Mouse (Mus musculus): Measurements from ENCODE around the gene 1810055G02Rik.
A peak's percentile ranks its signal among the peaks of the same experiment; 100 is the strongest.

Gene 1810055G02Rik

GRCm38 (mm10) chr19:3708078-3709012 lies at the start of gene 1810055G02Rik:
Gene 1810055G02Rik, plus strand, starts transcription at chr19:3708293.
- peak; percentile 98 for DNase-seq (ENCODE audit: low spot score in 2 of 2)

- no peak for DNase-seq (ENCODE audit: low spot score in 2 of 2)
Observed at GRCm38 (mm10) chr19:3665510-3665909, 42.6 kb upstream of the 1810055G02Rik start.

GRCm38 (mm10) chr19:3666632-3667031 lies 41.5 kb upstream of the 1810055G02Rik start:
- no peak for DNase-seq (ENCODE audit: low spot score in 2 of 2)

- no peak for DNase-seq (ENCODE audit: low spot score in 2 of 2)
Observed at GRCm38 (mm10) chr19:3667155-3667895, 40.8 kb upstream of the 1810055G02Rik start.

GRCm38 (mm10) chr19:3667979-3668378 lies 40.1 kb upstream of the 1810055G02Rik start:
- DNase-seq (ENCODE audit: low spot score in 2 of 2): no peak

GRCm38 (mm10) chr19:3668551-3668950 lies 39.5 kb upstream of the 1810055G02Rik start:
- no peak for DNase-seq (ENCODE audit: low spot score in 2 of 2)

GRCm38 (mm10) chr19:3669100-3669499 lies 39.0 kb upstream of the 1810055G02Rik start:
- peak in 1 of 2 experiments; percentile 57 for DNase-seq (ENCODE audit: low spot score in 2 of 2)

- DNase-seq (ENCODE audit: low spot score in 2 of 2): no peak
Observed at GRCm38 (mm10) chr19:3673149-3673548, 34.9 kb upstream of the 1810055G02Rik start.

- peak in 1 of 2 experiments; percentile 61 for DNase-seq (ENCODE audit: low spot score in 2 of 2)
Observed at GRCm38 (mm10) chr19:3674122-3674855, 33.8 kb upstream of the 1810055G02Rik start.

- no peak for DNase-seq (ENCODE audit: low spot score in 2 of 2)
Observed at GRCm38 (mm10) chr19:3680732-3681131, 27.4 kb upstream of the 1810055G02Rik start.

GRCm38 (mm10) chr19:3681310-3681934 lies 26.7 kb upstream of the 1810055G02Rik start:
- peak; percentile 73 to 82 for DNase-seq (ENCODE audit: low spot score in 2 of 2)

GRCm38 (mm10) chr19:3684414-3684813 lies 23.7 kb upstream of the 1810055G02Rik start:
- DNase-seq (ENCODE audit: low spot score in 2 of 2): no peak

- DNase-seq (ENCODE audit: low spot score in 2 of 2): no peak
Observed at GRCm38 (mm10) chr19:3684957-3685580, 23.0 kb upstream of the 1810055G02Rik start.

GRCm38 (mm10) chr19:3685611-3686214 lies 22.4 kb upstream of the 1810055G02Rik start:
- no peak for DNase-seq (ENCODE audit: low spot score in 2 of 2)

- peak; percentile 58 to 60 for DNase-seq (ENCODE audit: low spot score in 2 of 2)
Observed at GRCm38 (mm10) chr19:3686215-3686894, 21.7 kb upstream of the 1810055G02Rik start, which contains the start of gene Lrp5. Gene Lrp5, minus strand, starts transcription at chr19:3686564.

- no peak for DNase-seq (ENCODE audit: low spot score in 2 of 2)
Observed at GRCm38 (mm10) chr19:3687676-3688171, 20.4 kb upstream of the 1810055G02Rik start.

GRCm38 (mm10) chr19:3691337-3691736 lies 16.8 kb upstream of the 1810055G02Rik start:
- no peak for DNase-seq (ENCODE audit: low spot score in 2 of 2)

GRCm38 (mm10) chr19:3692414-3693145 lies 15.5 kb upstream of the 1810055G02Rik start:
- no peak for DNase-seq (ENCODE audit: low spot score in 2 of 2)

GRCm38 (mm10) chr19:3694476-3694875 lies 13.6 kb upstream of the 1810055G02Rik start:
- DNase-seq (ENCODE audit: low spot score in 2 of 2): no peak

All from urinary bladder, postnatal 36 days (tissue).